Mouse (Mus musculus) MEL (cell line): ENCODE results near the gene Dhrs3.

Experiments used
- EP300 ChIP-seq, 2 experiments: IDR thresholded peaks; 2 replicates each; pipeline ENCODE4 v1.6.1; 2011; ENCODE audit warnings: improper control_type of control experiment in 2 of 2, low read length in 2 of 2, low read depth in 1 of 2, mild to moderate bottlenecking in 1 of 2
- MAFK ChIP-seq: IDR thresholded peaks from 2 replicates; pipeline ENCODE4 v1.6.1; 2011; ENCODE audit warnings: low read depth, mild to moderate bottlenecking, low read length, improper control_type of control experiment, borderline replicate concordance
- MAX ChIP-seq: IDR thresholded peaks from 2 replicates; pipeline ENCODE4 v1.6.1; 2011; ENCODE audit warnings: low read length, improper control_type of control experiment
- MYC ChIP-seq: IDR thresholded peaks from 2 replicates; pipeline ENCODE4 v1.6.1; 2011; ENCODE audit warnings: low read depth, mild to moderate bottlenecking, low read length, improper control_type of control experiment, moderate library complexity
- SMC3 ChIP-seq: IDR thresholded peaks from 2 replicates; pipeline ENCODE4 v1.6.1; 2011; ENCODE audit warnings: low read depth, low read length, improper control_type of control experiment
- ZC3H11A ChIP-seq: IDR thresholded peaks from 2 replicates; pipeline ENCODE4 v1.6.1; 2012; ENCODE audit warnings: low read depth, mild to moderate bottlenecking, inconsistent platforms, low read length, improper control_type of control experiment

GRCm38 (mm10) chr4:144930366-144930765, 37.7 kb downstream of the Dhrs3 start:
- TF ChIP-seq MYC (no peak), MAFK (no peak), ZC3H11A (no peak), SMC3 (no peak), EP300 (IDR thresholded peaks at IDR 0.05; ENCODE audit: low read depth in 1 of 2, low read length in 2 of 2) (no peak), MAX (no peak)
